Mouse (Mus musculus) liver, embryonic 13.5 days (tissue): ENCODE measurements around the gene Cd180. TPM values are rescaled to one million over a fixed set of nuclear protein-coding genes. Genes with fewer than 3 reads are reported as not detected.

Experiments
- ATAC-seq: fragments of 200-750 bp; cut with Nextera tagmentation; 2 replicates; pipeline ENCODE4 v1.8.0; 2017; ENCODE audit warnings: low read depth, mild to moderate bottlenecking, moderate number of reproducible peaks, moderate library complexity
- DNase-seq: peaks from one replicate; pipeline ENCODE4 v3.0.0; 2022
- H3K27ac ChIP-seq: fragments of 300-500 bp; sonication (generic); 2 replicates; pipeline ENCODE4 v1.5.1; 2015; ENCODE audit warnings: moderate library complexity, mild to moderate bottlenecking, inconsistent platforms
- H3K27me3 ChIP-seq: fragments of 300-500 bp; sonication (generic); 2 replicates; pipeline ENCODE4 v1.6.1; 2015; ENCODE audit warnings: mild to moderate bottlenecking, inconsistent platforms
- H3K36me3 ChIP-seq: fragments of 300-500 bp; sonication (generic); 2 replicates; pipeline ENCODE4 v1.6.1; 2015; ENCODE audit warnings: mild to moderate bottlenecking, inconsistent platforms
- H3K4me1 ChIP-seq: fragments of 300-500 bp; sonication (generic); replicated peaks from 2 replicates; pipeline ENCODE4 v1.6.1; 2015; ENCODE audit warnings: inconsistent platforms
- H3K4me2 ChIP-seq: fragments of 300-500 bp; sonication (generic); 2 replicates; pipeline ENCODE4 v1.6.1; 2015; ENCODE audit warnings: inconsistent platforms, mild to moderate bottlenecking, moderate library complexity
- H3K4me3 ChIP-seq: fragments of 300-500 bp; sonication (generic); replicated peaks from 2 replicates; pipeline ENCODE4 v1.5.1; 2015; ENCODE audit warnings: mild to moderate bottlenecking, inconsistent platforms
- H3K9ac ChIP-seq: fragments of 300-500 bp; sonication (generic); 2 replicates; pipeline ENCODE4 v1.6.1; 2015; ENCODE audit warnings: mild to moderate bottlenecking, inconsistent platforms
- H3K9me3 ChIP-seq: fragments of 300-500 bp; sonication (generic); replicated peaks from 2 replicates; pipeline ENCODE4 v1.6.1; 2016; ENCODE audit warnings: inconsistent platforms
- WGBS: fragments of 180-500 bp; shearing (Covaris S2); methylation state at CpG from one replicate; pipeline ENCODE4 v1.1.7; 2015; ENCODE audit not compliant: insufficient replicate concordance; 5-methylcytosine and 5-hydroxymethylcytosine counted together
- polyA plus RNA-seq: library from polyadenylated mRNA; unstranded; fragments of >200 nt; fragmentation: Nextera tagmentation; extraction: Ambion mirVana; gene quantifications from 2 replicates; pipeline ENCODE4 v1.2.1, GENCODE M21; 2015

The Cd180 gene
- polyA plus RNA-seq, 1 experiment from 2014 or later: 0.91 TPM

DNA sequence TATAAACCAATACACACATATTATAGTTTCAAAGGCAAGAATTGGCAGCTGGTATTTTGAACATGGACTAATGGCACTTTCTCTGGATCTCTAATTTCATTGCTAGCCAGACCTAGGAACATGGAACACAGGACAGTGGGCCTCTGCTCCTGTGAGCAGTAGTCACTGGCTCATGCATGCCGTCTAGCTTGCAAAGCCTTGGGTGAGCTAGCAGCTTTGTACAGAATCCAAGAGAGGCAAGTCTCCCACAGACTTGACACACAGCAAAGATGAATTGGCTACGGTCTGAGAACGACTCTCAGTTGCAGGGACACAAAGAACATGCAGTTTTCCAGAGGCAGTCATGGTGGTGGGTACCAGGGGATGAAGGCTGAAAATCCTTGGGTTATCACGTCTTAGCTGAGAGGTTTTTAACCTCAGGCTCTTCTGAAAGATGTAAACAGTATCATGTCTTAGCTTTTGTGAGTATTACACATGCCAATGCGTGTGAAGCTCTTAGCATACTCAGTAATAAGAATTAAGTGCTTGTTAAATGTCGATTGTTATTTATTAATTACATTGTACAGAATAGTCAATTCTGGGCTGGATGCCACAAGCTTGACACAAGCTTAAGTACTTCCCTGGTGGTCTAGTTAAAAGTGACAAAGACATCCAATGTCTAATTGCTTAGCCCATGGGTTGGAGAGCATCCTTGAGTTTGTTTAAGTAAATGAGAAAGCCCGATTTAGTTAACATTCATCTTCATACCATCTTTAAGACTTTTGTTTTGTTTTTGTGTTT, 90.4 kb downstream of the Cd180 start:
- H3K36me3 ChIP-seq: 0 out of 2 replicates have a peak, but pooled peaks cover 2% of the 10 kb centered on the region
- no peak overlapping the region for H3K9ac ChIP-seq
- no peaks in the 10 kb centered on the region for H3K9me3 ChIP-seq
- H3K4me3 ChIP-seq: no peak overlapping the region
- H3K27ac ChIP-seq: no peak overlapping the region
- 77% methylated on average over 7 of the region's 7 CpGs for WGBS
- H3K4me1 ChIP-seq: peaks cover 6% of the 10 kb centered on the region
- no peak for ATAC-seq
- H3K27me3 ChIP-seq: no peaks in the 10 kb centered on the region
- no peak for DNase-seq
- H3K4me2 ChIP-seq: no peak overlapping the region

DNA sequence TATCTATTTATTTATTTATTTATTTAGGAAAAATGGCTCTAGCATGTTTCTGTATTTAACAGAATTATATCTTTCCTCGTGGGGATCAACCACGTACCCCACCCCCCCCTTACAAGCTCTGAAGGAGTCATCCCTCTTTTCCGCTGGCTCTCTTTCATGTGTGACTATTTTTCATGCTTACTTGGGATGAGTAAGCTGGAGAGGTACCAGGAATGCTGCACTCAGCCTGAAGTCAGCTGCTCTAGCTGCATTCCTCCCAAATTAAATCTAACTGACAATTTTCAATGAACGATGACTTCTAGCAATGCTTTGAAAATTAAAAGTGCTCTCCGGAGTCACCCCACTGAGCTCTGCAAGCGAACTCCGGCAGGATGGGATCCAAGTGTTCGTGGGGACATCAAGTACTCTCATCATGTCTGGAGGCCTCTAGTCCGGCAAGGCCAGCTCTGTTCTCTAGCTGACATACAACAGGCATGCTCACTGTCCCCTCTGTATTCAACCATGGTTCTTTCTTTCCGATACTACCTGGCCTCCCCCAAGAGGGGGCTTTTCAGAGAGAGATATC, 93.4 kb downstream of the Cd180 start:
- ATAC-seq (no peak), DNase-seq (no peak)
- no peaks in the 10 kb centered on the region for H3K36me3 ChIP-seq
- no peak overlapping the region for H3K27ac ChIP-seq
- H3K4me1 ChIP-seq: 0 out of 2 replicates have a peak, but pooled peaks cover 3% of the 10 kb centered on the region
- H3K9me3 ChIP-seq: no peaks in the 10 kb centered on the region
- H3K4me3 ChIP-seq: no peak overlapping the region
- 85% methylated on average over 10 of the region's 10 CpGs for WGBS
- no peak overlapping the region for H3K9ac ChIP-seq
- H3K27me3 ChIP-seq: no peaks in the 10 kb centered on the region
- no peak overlapping the region for H3K4me2 ChIP-seq
